Mouse (Mus musculus) liver, adult 2 months (tissue): ENCODE measurements around the gene Tha1.

Experiments
- CTCF ChIP-seq: fragments of 200-500 bp; IDR thresholded peaks from 2 replicates; pipeline ENCODE4 v1.5.1; 2011; ENCODE audit warnings: low read depth, low read length, control low read depth
- POLR2A ChIP-seq: fragments of 200-500 bp; IDR thresholded peaks from 2 replicates; pipeline ENCODE4 v1.6.1; 2011; ENCODE audit warnings: low read length, control low read depth; ENCODE audit not compliant: insufficient read depth; ENCODE audit errors: extremely low read depth

- TF ChIP-seq CTCF (no peak), POLR2A (no peak)
These were observed 1.9 kb downstream of the Tha1 start for GRCm38 (mm10) chr11:117871376-117871775.
